Mouse (Mus musculus) heart, embryonic 16.5 days (tissue): ENCODE results near the gene Acoxl. TPM values are rescaled to one million over a fixed set of nuclear protein-coding genes. Genes with fewer than 3 reads are reported as not detected.
A peak's percentile ranks its signal among the peaks of the same experiment; 100 is the strongest.

Source experiments
- ATAC-seq: fragments of 200-750 bp; cut with Nextera tagmentation; replicated peaks from 2 replicates; pipeline ENCODE4 v1.8.0; 2017; ENCODE audit warnings: moderate number of reproducible peaks; ENCODE audit not compliant: insufficient read depth, low FRiP score; ENCODE audit errors: extremely low read depth
- H3K27ac ChIP-seq: fragments of 300-500 bp; sonication (generic); 2 replicates; pipeline ENCODE4 v1.5.1; 2014; ENCODE audit warnings: mild to moderate bottlenecking, low read length, control low read depth, moderate library complexity
- H3K27me3 ChIP-seq: fragments of 300-500 bp; sonication (generic); 2 replicates; pipeline ENCODE4 v1.6.1; 2014; ENCODE audit warnings: low read length, mixed read lengths; ENCODE audit not compliant: control insufficient read depth, insufficient read depth
- H3K36me3 ChIP-seq: fragments of 300-500 bp; sonication (generic); 2 replicates; pipeline ENCODE4 v1.6.1; 2014; ENCODE audit not compliant: control insufficient read depth, insufficient read depth
- H3K4me1 ChIP-seq: fragments of 300-500 bp; sonication (generic); 2 replicates; pipeline ENCODE4 v1.6.1; 2014; ENCODE audit warnings: low read length, mixed read lengths; ENCODE audit not compliant: control insufficient read depth, insufficient read depth
- H3K4me2 ChIP-seq: fragments of 300-500 bp; sonication (generic); 2 replicates; pipeline ENCODE4 v1.6.1; 2014; ENCODE audit warnings: low read depth, mild to moderate bottlenecking, control low read depth, low read length
- H3K4me3 ChIP-seq: fragments of 300-500 bp; sonication (generic); 2 replicates; pipeline ENCODE4 v1.5.1; 2014; ENCODE audit warnings: mild to moderate bottlenecking, control low read depth, low read length
- H3K9ac ChIP-seq: fragments of 300-500 bp; sonication (generic); 2 replicates; pipeline ENCODE4 v1.6.1; 2014; ENCODE audit warnings: low read length, control low read depth
- H3K9me3 ChIP-seq: fragments of 300-500 bp; sonication (generic); replicated peaks from 2 replicates; pipeline ENCODE4 v1.6.1; 2016; ENCODE audit warnings: low read length; ENCODE audit not compliant: control insufficient read depth
- WGBS: fragments of 180-500 bp; shearing (Covaris S2); extraction: QIAGEN DNeasy Blood & Tissue Kit; methylation state at CpG from one replicate; pipeline ENCODE4 v1.1.7; 2014; 5-methylcytosine and 5-hydroxymethylcytosine counted together
- polyA plus RNA-seq: library from polyadenylated mRNA; unstranded; fragments of >200 nt; fragmentation: Nextera tagmentation; extraction: Ambion mirVana; gene quantifications from 2 replicates; pipeline ENCODE4 v1.2.1, GENCODE M21; 2015

Acoxl gene
- polyA plus RNA-seq, 1 experiment from 2014 or later: 0.11 TPM

DNA sequence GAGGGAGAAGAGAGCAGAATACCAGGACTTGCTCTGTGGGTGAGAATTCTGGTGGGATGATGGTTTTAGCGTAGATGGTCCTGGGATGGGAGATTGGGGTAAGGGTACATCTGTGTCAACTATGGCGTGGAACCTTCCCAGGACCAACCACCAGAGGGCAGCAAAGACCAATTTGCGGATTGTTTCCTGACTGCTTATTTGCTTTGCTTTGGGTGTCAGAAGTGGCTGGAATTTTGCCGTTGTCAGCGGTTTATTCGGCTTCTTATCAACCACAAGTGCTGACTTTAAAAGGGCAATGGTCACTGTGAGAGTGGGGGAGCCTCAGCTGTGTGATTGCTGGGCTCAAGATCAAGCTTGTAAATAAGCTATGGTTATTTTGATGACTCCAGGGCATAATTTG lies 50.8 kb downstream of the Acoxl start:
- Histone ChIP-seq H3K9ac (no peak overlapping the region), H3K4me1 (peaks cover 7% of the 10 kb centered on the region), H3K4me2 (no peak overlapping the region), H3K4me3 (no peak overlapping the region), H3K27me3 (peaks cover 25% of the 10 kb centered on the region), H3K36me3 (no peaks in the 10 kb centered on the region), H3K9me3 (no peaks in the 10 kb centered on the region), H3K27ac (no peak overlapping the region)
- ATAC-seq: peak; percentile 42; the same call in 1 of the 2 replicates
- 7% methylated on average over 6 of the region's 6 CpGs for WGBS

DNA sequence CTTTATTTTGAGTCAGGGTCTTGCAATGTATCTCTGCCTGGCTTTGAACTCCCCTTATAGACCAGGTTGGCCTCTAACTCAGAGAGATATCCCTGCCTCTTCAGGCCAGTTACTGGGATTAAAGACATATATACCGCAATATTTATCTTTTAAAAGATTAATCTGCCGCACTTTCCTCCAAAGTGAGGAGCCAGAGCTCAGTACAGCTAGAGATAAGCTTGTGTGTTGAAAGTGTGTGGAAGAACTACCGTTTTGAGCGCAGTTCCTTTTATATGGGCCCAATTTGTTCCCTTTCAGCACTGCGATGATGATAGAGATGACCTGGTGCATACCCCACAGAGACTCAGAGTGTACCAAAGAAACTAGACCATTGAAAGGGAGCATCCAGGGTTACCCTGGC lies 51.3 kb downstream of the Acoxl start:
- no peaks in the 10 kb centered on the region for H3K9me3 ChIP-seq
- H3K4me1 ChIP-seq: peaks cover 7% of the 10 kb centered on the region
- H3K9ac ChIP-seq: no peak overlapping the region
- no peaks in the 10 kb centered on the region for H3K36me3 ChIP-seq
- no peak overlapping the region for H3K4me3 ChIP-seq
- WGBS: 68% methylated on average over 5 of the region's 5 CpGs
- peaks cover 24% of the 10 kb centered on the region for H3K27me3 ChIP-seq
- H3K4me2 ChIP-seq: no peak overlapping the region
- H3K27ac ChIP-seq: no peak overlapping the region
- no peak for ATAC-seq

- Histone ChIP-seq H3K9me3 (no peaks in the 10 kb centered on the region), H3K36me3 (no peaks in the 10 kb centered on the region), H3K4me1 (peaks cover 7% of the 10 kb centered on the region), H3K27ac (no peak overlapping the region), H3K4me2 (no peak overlapping the region), H3K9ac (0 out of 2 replicates have a peak overlapping the region, but pooled peaks have one; percentile 7), H3K4me3 (no peak overlapping the region), H3K27me3 (peaks cover 23% of the 10 kb centered on the region)
- 50% methylated on average over 8 of the region's 8 CpGs for WGBS
- peak; percentile 60; the same call in 1 of the 2 replicates for ATAC-seq
These were observed 51.9 kb downstream of the Acoxl start for GRCm38 (mm10) chr2:127890526-127890925.

DNA sequence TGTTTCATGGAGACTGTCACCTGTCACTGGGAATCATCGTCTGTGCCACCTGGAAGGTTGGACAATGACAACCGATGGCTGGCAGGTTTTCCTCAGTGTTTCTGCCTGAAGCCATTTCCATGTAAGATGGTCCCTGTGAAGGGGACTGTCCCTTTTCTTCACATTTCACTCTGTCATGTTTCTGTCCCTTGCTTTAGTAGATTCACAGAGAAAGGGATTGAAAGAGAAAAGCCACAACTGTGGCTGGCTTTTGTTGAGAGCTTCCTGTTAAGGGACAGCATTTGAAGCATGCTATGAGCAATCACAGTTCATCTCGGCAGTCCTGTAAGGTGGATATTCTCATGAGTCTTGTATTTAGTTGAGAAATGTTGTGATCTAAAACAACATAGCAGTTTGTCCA lies 52.4 kb downstream of the Acoxl start:
- no peak overlapping the region for H3K9ac ChIP-seq
- WGBS: 85% methylated on average over 3 of the region's 3 CpGs
- no peak overlapping the region for H3K4me2 ChIP-seq
- no peaks in the 10 kb centered on the region for H3K36me3 ChIP-seq
- ATAC-seq: no peak
- no peaks in the 10 kb centered on the region for H3K9me3 ChIP-seq
- H3K4me3 ChIP-seq: no peak overlapping the region
- peaks cover 20% of the 10 kb centered on the region for H3K27me3 ChIP-seq
- peaks cover 7% of the 10 kb centered on the region for H3K4me1 ChIP-seq
- H3K27ac ChIP-seq: no peak overlapping the region

DNA sequence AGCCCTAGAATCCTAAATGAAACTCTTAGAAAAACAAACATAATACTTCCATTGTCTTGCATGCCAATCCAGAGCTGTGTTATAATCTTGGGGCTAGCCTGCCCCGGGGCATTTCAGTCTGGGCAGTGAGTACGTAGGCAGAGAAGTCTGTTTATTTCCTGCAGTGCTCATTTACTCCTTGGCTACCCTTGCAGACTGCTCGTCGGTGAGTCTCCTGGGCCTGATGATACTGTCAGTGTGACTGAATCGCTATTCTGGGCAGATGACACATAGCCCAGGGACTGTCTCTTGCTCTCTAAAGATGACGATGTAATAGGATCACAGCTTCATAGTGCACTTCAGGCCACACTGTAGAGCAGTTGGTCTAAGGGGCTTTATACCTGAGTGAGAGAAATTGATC lies 56.2 kb downstream of the Acoxl start:
- Histone ChIP-seq H3K36me3 (no peaks in the 10 kb centered on the region), H3K4me1 (peaks cover 4% of the 10 kb centered on the region), H3K27me3 (no peaks in the 10 kb centered on the region; the same call in none of the 2 replicates), H3K9me3 (0 out of 2 replicates have a peak, but pooled peaks cover 2% of the 10 kb centered on the region), H3K4me2 (no peak overlapping the region), H3K27ac (no peak overlapping the region), H3K4me3 (no peak overlapping the region), H3K9ac (no peak overlapping the region)
- WGBS: 30% methylated on average over 6 of the region's 6 CpGs
- ATAC-seq: no peak

DNA sequence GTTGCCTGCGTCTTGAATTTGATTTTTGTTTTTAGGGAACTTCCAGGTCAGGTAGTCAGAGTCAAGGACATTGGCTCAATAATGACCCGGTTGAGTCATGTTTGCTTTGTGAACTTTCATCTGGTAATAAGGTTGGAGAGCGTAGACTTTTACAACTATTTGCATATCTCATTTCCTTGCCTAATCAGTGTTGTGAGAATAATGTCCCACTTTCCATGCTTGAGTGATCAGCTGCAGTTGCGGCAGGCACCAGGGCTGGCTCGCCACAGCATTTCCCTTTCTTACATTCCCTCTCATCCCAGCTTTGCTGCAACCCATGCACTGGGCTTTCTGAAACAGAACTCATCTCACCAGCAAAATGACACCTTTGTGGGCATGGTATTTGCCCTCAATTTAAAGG lies 59.0 kb downstream of the Acoxl start:
- H3K27me3 ChIP-seq: no peaks in the 10 kb centered on the region; the same call in none of the 2 replicates
- H3K9ac ChIP-seq: no peak overlapping the region
- H3K27ac ChIP-seq: no peak overlapping the region
- H3K4me2 ChIP-seq: no peak overlapping the region
- no peaks in the 10 kb centered on the region for H3K36me3 ChIP-seq
- H3K4me1 ChIP-seq: no peaks in the 10 kb centered on the region
- 64% methylated on average over 5 of the region's 5 CpGs for WGBS
- no peak for ATAC-seq
- no peak overlapping the region for H3K4me3 ChIP-seq
- 0 out of 2 replicates have a peak, but pooled peaks cover 2% of the 10 kb centered on the region for H3K9me3 ChIP-seq

GRCm38 (mm10) chr2:127904918-127905317 lies 66.2 kb downstream of the Acoxl start:
- Histone ChIP-seq H3K9ac (no peak overlapping the region), H3K9me3 (no peaks in the 10 kb centered on the region), H3K4me3 (no peak overlapping the region), H3K36me3 (no peaks in the 10 kb centered on the region), H3K27me3 (no peaks in the 10 kb centered on the region; the same call in 1 of the 2 replicates), H3K4me2 (no peak overlapping the region), H3K4me1 (no peaks in the 10 kb centered on the region), H3K27ac (no peak overlapping the region)
- 67% methylated on average over 10 of the region's 10 CpGs for WGBS
- no peak for ATAC-seq

DNA sequence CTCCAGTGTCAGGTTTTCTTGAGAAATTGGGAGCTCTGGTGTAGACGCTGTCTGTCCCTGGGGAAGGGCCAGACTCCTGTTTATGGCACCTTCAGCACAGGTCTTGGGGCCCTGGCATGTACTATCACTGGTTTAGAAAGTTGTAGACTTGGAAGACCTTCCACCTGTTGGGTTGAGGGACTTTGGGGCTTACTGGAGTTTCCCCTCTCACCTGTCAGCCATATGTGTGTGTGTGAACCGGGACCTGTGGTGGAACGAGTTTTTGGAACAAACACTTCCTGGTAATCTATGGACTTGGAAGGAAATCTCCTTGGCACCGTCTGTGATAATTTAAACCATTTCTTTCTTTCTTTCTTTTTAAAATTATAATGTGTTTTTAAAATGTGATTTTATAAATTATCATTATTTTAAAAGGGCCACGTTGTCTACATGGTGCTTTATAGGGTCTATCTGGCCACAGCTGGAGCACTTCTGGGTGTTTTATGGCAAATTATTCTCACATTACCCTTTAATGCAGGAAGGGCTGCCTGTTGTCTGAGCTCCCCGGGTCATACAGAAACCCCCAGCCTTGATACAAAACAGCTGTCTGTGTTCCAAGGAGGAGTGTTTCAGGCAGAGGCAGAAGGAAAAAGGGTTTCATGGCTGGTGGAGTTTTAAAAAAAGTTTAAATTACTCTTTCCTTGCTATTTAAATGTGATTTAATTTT lies 68.5 kb downstream of the Acoxl start:
- Histone ChIP-seq H3K9ac (no peak overlapping the region), H3K4me1 (no peaks in the 10 kb centered on the region), H3K9me3 (no peaks in the 10 kb centered on the region), H3K4me3 (no peak overlapping the region), H3K27me3 (no peaks in the 10 kb centered on the region), H3K36me3 (no peaks in the 10 kb centered on the region), H3K27ac (no peak overlapping the region), H3K4me2 (no peak overlapping the region)
- 62% methylated on average over 6 of the region's 6 CpGs for WGBS
- ATAC-seq: no peak

- Histone ChIP-seq H3K4me3 (no peak overlapping the region), H3K27me3 (no peaks in the 10 kb centered on the region), H3K4me2 (no peak overlapping the region), H3K4me1 (no peaks in the 10 kb centered on the region), H3K9ac (no peak overlapping the region), H3K9me3 (no peaks in the 10 kb centered on the region), H3K36me3 (no peaks in the 10 kb centered on the region), H3K27ac (no peak overlapping the region)
- ATAC-seq: no peak
- WGBS: 78% methylated on average over 1 of the region's 1 CpGs
These were observed 69.0 kb downstream of the Acoxl start for GRCm38 (mm10) chr2:127907679-127908042.
